Mouse (Mus musculus) liver, adult 2 months (tissue): ENCODE data around the gene Lmln. TPM values are rescaled to one million over a fixed set of nuclear protein-coding genes. Genes with fewer than 3 reads are reported as not detected.
"Not testable (repeated sequence)": the region's sequence is repeated elsewhere in the genome, so short reads cannot be mapped to it uniquely, and the experiment has no call there.

Experiments used
- DNase-seq: peaks from one replicate; pipeline ENCODE4 v3.0.0-alpha.2; 2011; ENCODE audit warnings: low read depth, low spot score; ENCODE audit errors: extremely low read depth
- H3K27ac ChIP-seq: fragments of 200-500 bp; replicated peaks from 2 replicates; pipeline ENCODE4 v1.5.1; 2012; ENCODE audit warnings: low read depth, mild to moderate bottlenecking, control low read depth, inconsistent platforms, low read length; ENCODE audit not compliant: insufficient read depth
- H3K27me3 ChIP-seq: fragments of 200-500 bp; 2 replicates; pipeline ENCODE4 v1.6.1; 2012; ENCODE audit warnings: mild to moderate bottlenecking, moderate library complexity, low read length, inconsistent platforms; ENCODE audit not compliant: control insufficient read depth, insufficient read depth
- H3K36me3 ChIP-seq: fragments of 200-500 bp; 2 replicates; pipeline ENCODE4 v1.6.1; 2012; ENCODE audit warnings: low read length, inconsistent platforms; ENCODE audit not compliant: control insufficient read depth, insufficient read depth
- H3K4me1 ChIP-seq: fragments of 200-500 bp; 2 replicates; pipeline ENCODE4 v1.6.1; 2011; ENCODE audit warnings: low read length; ENCODE audit not compliant: control insufficient read depth, insufficient read depth
- H3K4me3 ChIP-seq: fragments of 200-500 bp; 2 replicates; pipeline ENCODE4 v1.5.1; 2011; ENCODE audit warnings: low read depth, mild to moderate bottlenecking, control low read depth, low read length, moderate library complexity; ENCODE audit not compliant: insufficient read depth
- H3K79me2 ChIP-seq: fragments of 200-500 bp; 2 replicates; pipeline ENCODE4 v1.6.1; 2012; ENCODE audit warnings: inconsistent platforms, mild to moderate bottlenecking, low read length, moderate library complexity; ENCODE audit not compliant: control insufficient read depth, insufficient read depth
- H3K9ac ChIP-seq: fragments of 200-500 bp; 2 replicates; pipeline ENCODE4 v1.6.1; 2012; ENCODE audit warnings: low read depth, mild to moderate bottlenecking, control low read depth, inconsistent platforms, low read length
- CTCF ChIP-seq: fragments of 200-500 bp; IDR thresholded peaks from 2 replicates; pipeline ENCODE4 v1.5.1; 2011; ENCODE audit warnings: low read depth, low read length, control low read depth
- POLR2A ChIP-seq: fragments of 200-500 bp; IDR thresholded peaks from 2 replicates; pipeline ENCODE4 v1.6.1; 2011; ENCODE audit warnings: low read length, control low read depth; ENCODE audit not compliant: insufficient read depth; ENCODE audit errors: extremely low read depth
- WGBS: fragments of 180-500 bp; shearing (Covaris S2); methylation state at CpG from one replicate; pipeline ENCODE4 v1.1.7; 2018; 5-methylcytosine and 5-hydroxymethylcytosine counted together
- polyA plus RNA-seq: library from polyadenylated mRNA; depleted of rRNA; stranded (reverse); fragments of >200 nt; gene quantifications from 2 replicates; pipeline ENCODE4 v1.2.3, GENCODE M21; 2012; rRNA removed
- total RNA-seq: library from RNA; depleted of rRNA; stranded (reverse); fragments of >200 nt; gene quantifications from 2 replicates; pipeline ENCODE4 v1.2.3, GENCODE M21; 2014; rRNA removed

Gene Lmln
- total and polyA plus RNA-seq, 2 experiments = 0.81 to 1.8 TPM

GRCm38 (mm10) chr16:33170716-33171587 lies 108.6 kb downstream of the Lmln start:
- DNase-seq = peak; percentile 97
- Histone ChIP-seq H3K4me3 (peak overlapping the region; percentile 64), H3K9ac (peak overlapping the region; percentile 75), H3K4me1 (peaks cover 9% of the 10 kb centered on the region), H3K27ac (peak overlapping the region; percentile 91), H3K79me2 (peaks cover 5% of the 10 kb centered on the region; the same call in 1 of the 2 replicates), H3K36me3 (no peaks in the 10 kb centered on the region; the same call in 1 of the 2 replicates), H3K27me3 (no peaks in the 10 kb centered on the region)
- TF ChIP-seq POLR2A = no peak
- peak; percentile 14; the same call in 1 of the 2 replicates for TF ChIP-seq CTCF
- WGBS = 18% methylated on average over 9 of the region's 9 CpGs

- Histone ChIP-seq H3K36me3 (no peaks in the 10 kb centered on the region; the same call in 1 of the 2 replicates), H3K9ac (no peak overlapping the region), H3K4me3 (no peak overlapping the region), H3K79me2 (peaks cover 5% of the 10 kb centered on the region; the same call in 1 of the 2 replicates), H3K27me3 (no peaks in the 10 kb centered on the region), H3K4me1 (peaks cover 9% of the 10 kb centered on the region), H3K27ac (no peak overlapping the region; the same call in 1 of the 2 replicates)
- WGBS = 84% methylated on average over 6 of the region's 6 CpGs
- DNase-seq = no peak
- no peak for TF ChIP-seq POLR2A
- TF ChIP-seq CTCF = no peak
Observed at GRCm38 (mm10) chr16:33171800-33172199, 109.5 kb downstream of the Lmln start.

- peak; percentile 41 for DNase-seq
- H3K4me3 ChIP-seq = no peak overlapping the region
- no peaks in the 10 kb centered on the region; the same call in 1 of the 2 replicates for H3K36me3 ChIP-seq
- H3K79me2 ChIP-seq = peaks cover 5% of the 10 kb centered on the region; the same call in 1 of the 2 replicates
- no peak overlapping the region for H3K27ac ChIP-seq
- no peaks in the 10 kb centered on the region for H3K27me3 ChIP-seq
- 42% methylated on average over 5 of the region's 5 CpGs for WGBS
- H3K9ac ChIP-seq = no peak overlapping the region
- peaks cover 9% of the 10 kb centered on the region for H3K4me1 ChIP-seq
- TF ChIP-seq POLR2A = no peak
- TF ChIP-seq CTCF = no peak
Observed at GRCm38 (mm10) chr16:33173151-33173550, 110.8 kb downstream of the Lmln start.

- peaks cover 5% of the 10 kb centered on the region; the same call in 1 of the 2 replicates for H3K79me2 ChIP-seq
- no peak overlapping the region for H3K4me3 ChIP-seq
- TF ChIP-seq POLR2A = no peak
- TF ChIP-seq CTCF = no peak
- no peak overlapping the region for H3K9ac ChIP-seq
- no peaks in the 10 kb centered on the region; the same call in 1 of the 2 replicates for H3K36me3 ChIP-seq
- H3K4me1 ChIP-seq = peaks cover 13% of the 10 kb centered on the region
- no peak for DNase-seq
- no peak overlapping the region for H3K27ac ChIP-seq
- no peaks in the 10 kb centered on the region for H3K27me3 ChIP-seq
Observed at GRCm38 (mm10) chr16:33174695-33175094, 112.4 kb downstream of the Lmln start.

- peaks cover 11% of the 10 kb centered on the region for H3K4me1 ChIP-seq
- H3K9ac ChIP-seq, H3K79me2 ChIP-seq, H3K36me3 ChIP-seq, H3K27ac ChIP-seq, H3K4me3 ChIP-seq, H3K27me3 ChIP-seq, DNase-seq: not testable (repeated sequence)
- WGBS = 91% methylated on average over 5 of the region's 5 CpGs
Observed at GRCm38 (mm10) chr16:33176831-33177230, 114.5 kb downstream of the Lmln start.

Other genes starting within 250 kb of the Lmln start
- 20.6 and 21.4 TPM in 2 replicates for gene Fyttd1, start 185.0 kb upstream of the Lmln start, total RNA-seq
- gene Fyttd1, start 185.0 kb upstream of the Lmln start, polyA plus RNA-seq = 4.7 and 5.3 TPM in 2 replicates
- gene Rubcn, start 184.8 kb upstream of the Lmln start, total RNA-seq = 12.6 and 16.8 TPM in 2 replicates
- gene Rubcn, start 184.8 kb upstream of the Lmln start, polyA plus RNA-seq = 15.0 and 17.0 TPM in 2 replicates
- gene Lrch3, start 148.4 kb upstream of the Lmln start, total RNA-seq = 9.8 and 11.3 TPM in 2 replicates
- 3.7 and 5.3 TPM in 2 replicates for gene Lrch3, start 148.4 kb upstream of the Lmln start, polyA plus RNA-seq
- 0.54 and 1.0 TPM in 2 replicates for gene Iqcg, start 6.3 kb upstream of the Lmln start, total RNA-seq
- 0.55 TPM in 2 replicates for gene Iqcg, start 6.3 kb upstream of the Lmln start, polyA plus RNA-seq
- gene Rpl35a, start 6.1 kb upstream of the Lmln start, total RNA-seq = 661 and 805 TPM in 2 replicates
- 111 and 115 TPM in 2 replicates for gene Rpl35a, start 6.1 kb upstream of the Lmln start, polyA plus RNA-seq
- gene Osbpl11, start 122.5 kb downstream of the Lmln start, total RNA-seq = 9.8 and 9.9 TPM in 2 replicates
- gene Osbpl11, start 122.5 kb downstream of the Lmln start, polyA plus RNA-seq = 6.3 TPM in 2 replicates
- 26.4 and 28.9 TPM in 2 replicates for gene Snx4, start 188.9 kb downstream of the Lmln start, total RNA-seq
- gene Snx4, start 188.9 kb downstream of the Lmln start, polyA plus RNA-seq = 5.8 and 6.0 TPM in 2 replicates